Mouse (Mus musculus) MEL (cell line): ENCODE measurements around the gene Serpinf1.

Source experiments
- CTCF ChIP-seq, 3 experiments: IDR thresholded peaks in 2 of 3; conservative IDR thresholded peaks in 1 of 3; 2 replicates each; pipeline ENCODE4 v1.5.1; 2011 to 2012; ENCODE audit warnings: low read length in 3 of 3, low read depth in 2 of 3, mild to moderate bottlenecking in 2 of 3, improper control_type of control experiment in 1 of 3, inconsistent platforms in 1 of 3, mixed read lengths in 1 of 3, moderate library complexity in 1 of 3; ENCODE audit not compliant: control insufficient read depth in 1 of 3, insufficient read depth in 1 of 3, poor library complexity in 1 of 3, severe bottlenecking in 1 of 3
- ELF1 ChIP-seq: IDR thresholded peaks from 2 replicates; pipeline ENCODE4 v1.6.1; 2014; ENCODE audit warnings: low read depth, mild to moderate bottlenecking, inconsistent platforms, low read length, improper control_type of control experiment, moderate library complexity
- EP300 ChIP-seq, 2 experiments: IDR thresholded peaks; 2 replicates each; pipeline ENCODE4 v1.6.1; 2011; ENCODE audit warnings: improper control_type of control experiment in 2 of 2, low read length in 2 of 2, low read depth in 1 of 2, mild to moderate bottlenecking in 1 of 2
- NELFE ChIP-seq: IDR thresholded peaks from 2 replicates; pipeline ENCODE4 v1.6.1; 2011; ENCODE audit warnings: low read depth, low read length, improper control_type of control experiment
- POLR2A ChIP-seq, 2 experiments: IDR thresholded peaks; 2 replicates each; pipeline ENCODE4 v1.6.1; 2011 to 2012; ENCODE audit warnings: low read length in 2 of 2, mild to moderate bottlenecking in 2 of 2, control low read depth in 1 of 2, improper control_type of control experiment in 1 of 2, low read depth in 1 of 2, moderate library complexity in 1 of 2; ENCODE audit not compliant: control insufficient read depth in 1 of 2, insufficient read depth in 1 of 2, poor library complexity in 1 of 2
- USF1 ChIP-seq: IDR thresholded peaks from 2 replicates; pipeline ENCODE4 v1.6.1; 2014; ENCODE audit warnings: low read depth, mild to moderate bottlenecking, inconsistent platforms, low read length, improper control_type of control experiment, moderate library complexity
- ZNF384 ChIP-seq: IDR thresholded peaks from 2 replicates; pipeline ENCODE4 v1.6.1; 2012; ENCODE audit warnings: low read depth, mild to moderate bottlenecking, inconsistent platforms, low read length, improper control_type of control experiment

GRCm38 (mm10) chr11:75470675-75471074, 48.2 kb upstream of the Serpinf1 start:
- TF ChIP-seq CTCF (IDR thresholded peaks at IDR 0.05 in 2 of 3, conservative IDR thresholded peaks at IDR 0.05 in 1 of 3; ENCODE audit: control insufficient read depth in 1 of 3, insufficient read depth in 1 of 3, low read depth in 2 of 3, low read length in 3 of 3, poor library complexity in 1 of 3, severe bottlenecking in 1 of 3) (no peak), EP300 (IDR thresholded peaks at IDR 0.05; ENCODE audit: low read depth in 1 of 2, low read length in 2 of 2) (no peak), NELFE (no peak), POLR2A (IDR thresholded peaks at IDR 0.05; ENCODE audit: control insufficient read depth in 1 of 2, insufficient read depth in 1 of 2, low read depth in 1 of 2, low read length in 2 of 2, poor library complexity in 1 of 2) (no peak), ELF1 (no peak), USF1 (no peak), ZNF384 (no peak)
